Mouse (Mus musculus): ENCODE data around the gene Olfr992.
"Not testable (repeated sequence)": the region's sequence is repeated elsewhere in the genome, so short reads cannot be mapped to it uniquely, and the experiment has no call there.

Olfr992 gene

DNA sequence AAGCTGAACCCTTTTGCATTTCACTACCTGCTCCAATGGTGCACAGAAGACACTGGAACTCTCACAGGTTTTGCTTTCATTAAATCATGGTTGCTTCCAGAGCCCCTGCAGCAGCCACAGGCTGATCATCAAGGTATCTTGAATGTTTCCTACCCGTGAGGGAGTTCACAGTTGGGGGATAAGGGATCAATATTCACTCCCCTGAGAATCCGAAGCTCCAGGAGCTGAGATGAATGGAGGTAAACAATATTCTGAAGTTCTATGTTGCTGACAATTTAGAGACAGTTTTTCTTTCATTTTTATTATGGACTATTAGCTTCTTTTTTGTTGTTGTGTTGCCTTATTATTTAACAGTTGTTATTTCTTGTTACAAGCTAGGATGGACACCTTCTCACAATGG lies at the start of gene Olfr992:
Gene Olfr992, minus strand, starts transcription at position 101 of the 400 bp plus-strand sequence.
- CTCF ChIA-PET, result no interaction called here

DNA sequence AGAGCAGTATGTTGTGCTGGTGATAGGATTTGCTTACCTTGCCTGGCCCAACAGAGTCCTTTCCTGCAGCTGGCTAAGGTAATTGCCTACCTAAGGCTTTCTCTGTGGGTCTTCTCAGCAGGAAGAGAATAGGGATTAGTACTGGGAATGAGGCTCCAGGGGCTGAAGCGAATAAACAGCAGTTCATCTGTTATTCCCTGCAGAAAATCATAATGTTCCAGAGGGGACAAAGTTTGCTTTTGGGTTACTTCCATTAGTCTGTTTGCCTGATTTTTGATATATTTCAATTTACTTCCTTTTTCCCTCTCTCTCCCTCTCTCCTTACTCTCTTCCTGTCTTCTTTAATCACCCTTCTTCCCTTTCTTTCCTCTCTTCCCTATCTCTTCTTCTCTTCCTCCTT lies 34.3 kb upstream of the Olfr992 start, which contains the start of gene Olfr995:
Gene Olfr995, minus strand, starts transcription at position 101 of the 400 bp plus-strand sequence.
- ChIA-PET POLR2A (no interaction called here), CTCF (no interaction called here)

More for the DNA sequence above, at the start of gene Olfr992:
- POLR2A ChIA-PET, result no interaction called here

DNA sequence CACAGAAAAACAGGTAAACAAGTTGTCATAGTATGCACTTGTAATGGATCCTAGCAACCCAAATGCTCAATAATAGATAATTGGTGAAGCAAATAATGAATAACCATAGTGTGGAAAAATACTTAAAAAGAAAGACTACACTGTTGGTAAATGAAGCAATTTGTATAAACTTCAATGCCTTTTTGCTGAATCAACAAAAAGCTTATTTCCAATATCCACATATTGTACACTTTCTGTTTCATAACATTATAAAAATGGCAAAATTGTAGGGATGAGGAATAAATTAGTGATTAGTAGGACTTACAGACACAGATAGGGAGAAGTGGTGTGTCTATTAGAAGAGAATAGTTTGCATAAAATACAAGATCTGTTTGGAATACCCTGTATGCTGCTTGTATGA lies 33.3 kb upstream of the Olfr992 start:
- POLR2A ChIA-PET, result no interaction called here
- CTCF ChIA-PET, result no interaction called here

DNA sequence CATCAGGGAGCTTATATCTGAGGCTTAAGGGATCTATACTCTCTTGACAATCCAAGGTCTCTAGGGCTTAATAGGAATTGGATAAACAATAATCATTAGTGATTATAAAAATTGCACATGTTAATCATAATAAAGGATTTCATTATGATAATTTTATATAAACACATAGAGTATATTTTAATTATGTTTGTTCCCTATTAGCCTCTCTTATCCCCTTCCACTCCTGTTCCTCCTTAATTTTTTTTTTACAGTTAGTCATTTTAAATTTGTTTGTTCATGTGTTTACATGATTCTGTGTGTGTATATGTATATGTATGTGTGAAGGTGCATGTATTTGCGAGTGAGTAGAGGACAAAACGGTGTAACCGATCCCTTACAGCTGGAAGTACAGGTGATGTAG lies 27.1 kb upstream of the Olfr992 start, which contains the start of gene Olfr994:
Gene Olfr994, minus strand, starts transcription at position 101 of the 400 bp plus-strand sequence.
- CTCF ChIA-PET, result no interaction called here

DNA sequence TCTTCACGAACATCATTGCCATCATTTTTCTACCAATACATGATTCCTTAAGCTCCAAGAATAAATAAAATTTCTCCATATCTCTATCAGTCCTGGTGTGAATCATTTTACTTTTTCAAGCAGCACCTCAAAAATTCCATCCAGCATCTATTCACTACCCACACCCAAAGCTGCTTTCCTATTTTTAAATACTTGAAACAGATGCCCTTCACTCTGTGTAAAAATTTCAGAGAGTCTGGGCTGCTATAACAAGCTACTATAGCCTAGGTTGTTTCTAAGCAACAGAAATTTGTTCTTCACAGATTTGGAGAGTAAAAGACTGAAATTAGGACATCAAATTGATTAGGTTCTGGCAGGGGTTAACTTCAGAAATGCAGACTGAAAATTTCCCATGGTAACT lies 16.6 kb upstream of the Olfr992 start:
- ChIA-PET POLR2A (no interaction called here), CTCF (no interaction called here)

More for the DNA sequence above, 27.1 kb upstream of the Olfr992 start, which contains the start of gene Olfr994:
- POLR2A ChIA-PET, result no interaction called here

DNA sequence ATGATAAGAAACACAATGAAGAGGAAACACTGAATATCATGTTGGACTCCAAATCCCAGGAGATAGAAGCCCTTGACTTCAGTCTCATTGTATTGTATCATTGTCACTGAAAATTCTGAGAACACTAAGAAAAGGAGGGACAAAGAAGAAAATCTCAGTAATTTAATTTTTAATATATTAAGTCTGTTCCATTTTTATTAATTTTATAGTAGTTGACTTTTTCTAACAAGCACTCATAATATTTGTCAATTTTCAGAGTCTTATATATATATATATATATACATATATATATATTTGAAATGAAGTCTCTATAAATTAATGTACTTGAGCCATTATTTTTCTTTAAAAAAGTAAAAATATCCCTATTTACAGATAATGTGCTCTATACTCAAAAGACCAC lies 5.5 kb upstream of the Olfr992 start, which contains the start of gene Olfr993:
Gene Olfr993, minus strand, starts transcription at position 101 of the 400 bp plus-strand sequence.
- ChIA-PET POLR2A (no interaction called here), CTCF (no interaction called here)

DNA sequence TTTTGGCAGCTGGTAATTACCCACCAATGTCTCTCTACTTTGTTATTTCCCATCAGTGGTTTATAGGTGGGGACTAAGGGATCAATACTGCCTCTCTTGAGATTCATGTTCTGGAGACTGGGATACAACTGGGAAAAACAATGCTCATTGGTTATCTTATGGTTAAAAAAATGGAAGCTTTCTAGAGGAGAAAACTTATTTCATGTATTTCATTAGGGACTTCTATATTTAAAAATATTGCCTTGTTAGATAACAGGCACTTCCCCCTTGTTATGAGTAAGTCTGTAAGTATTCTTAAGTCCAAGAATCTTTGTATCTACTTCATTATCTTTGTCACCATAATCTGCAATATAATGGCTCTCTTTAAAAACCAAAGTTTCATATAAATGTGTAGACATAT lies 46.1 kb downstream of the Olfr992 start, which contains the start of gene Olfr988:
Gene Olfr988, minus strand, starts transcription at position 101 of the 400 bp plus-strand sequence.
- CTCF ChIA-PET, POLR2A ChIA-PET: not testable (repeated sequence)

Measured in embryonic stem cell, embryonic (primary cell).